Mouse (Mus musculus) olfactory bulb, adult 2 months (tissue): Measurements from ENCODE around the gene Tatdn3. TPM values are rescaled to one million over a fixed set of nuclear protein-coding genes. Genes with fewer than 3 reads are reported as not detected.

Experiments used
- H3K27ac ChIP-seq: fragments of 200-500 bp; 2 replicates; pipeline ENCODE4 v1.5.1; 2012; ENCODE audit warnings: low read depth, low read length; ENCODE audit not compliant: insufficient read depth
- H3K4me1 ChIP-seq: fragments of 200-500 bp; 2 replicates; pipeline ENCODE4 v1.6.1; 2012; ENCODE audit warnings: low read length; ENCODE audit not compliant: control insufficient read depth, insufficient read depth
- H3K4me3 ChIP-seq: fragments of 200-500 bp; 2 replicates; pipeline ENCODE4 v1.5.1; 2012; ENCODE audit warnings: mild to moderate bottlenecking, low read depth, low read length, moderate library complexity; ENCODE audit not compliant: insufficient read depth
- CTCF ChIP-seq: fragments of 200-500 bp; IDR thresholded peaks from 2 replicates; pipeline ENCODE4 v1.5.1; 2012; ENCODE audit warnings: low read depth, mild to moderate bottlenecking, low read length, moderate library complexity; ENCODE audit not compliant: insufficient read depth
- POLR2A ChIP-seq: fragments of 200-500 bp; IDR thresholded peaks from 2 replicates; pipeline ENCODE4 v1.6.1; 2012; ENCODE audit warnings: mild to moderate bottlenecking, low read depth, low read length, moderate library complexity; ENCODE audit not compliant: insufficient read depth
- WGBS: fragments of 180-500 bp; shearing (Covaris S2); methylation state at CpG from one replicate; pipeline ENCODE4 v1.1.7; 2018; 5-methylcytosine and 5-hydroxymethylcytosine counted together
- polyA plus RNA-seq: library from polyadenylated mRNA; stranded (reverse); fragments of >200 nt; gene quantifications from 2 replicates; pipeline ENCODE4 v1.2.4, GENCODE M21; 2012; ENCODE audit warnings: low replicate concordance; ENCODE audit not compliant: missing spikeins, insufficient read depth, insufficient read length

Gene Tatdn3
- polyA plus RNA-seq, 1 experiment: not detected

- Histone ChIP-seq H3K27ac (no peak overlapping the region), H3K4me1 (no peaks in the 10 kb centered on the region), H3K4me3 (no peak overlapping the region)
- 89% methylated on average over 7 of the region's 7 CpGs for WGBS
- TF ChIP-seq CTCF: no peak
- no peak for TF ChIP-seq POLR2A
These were observed 23.7 kb upstream of the Tatdn3 start for GRCm38 (mm10) chr1:191086304-191086878.

- Histone ChIP-seq H3K4me3 (no peak overlapping the region), H3K4me1 (no peaks in the 10 kb centered on the region), H3K27ac (no peak overlapping the region)
- 70% methylated on average over 12 of the region's 12 CpGs for WGBS
- TF ChIP-seq CTCF (no peak), POLR2A (no peak)
These were observed 22.9 kb upstream of the Tatdn3 start for GRCm38 (mm10) chr1:191085597-191085996.

GRCm38 (mm10) chr1:191084951-191085559, 22.3 kb upstream of the Tatdn3 start:
- H3K4me3 ChIP-seq: no peak overlapping the region
- H3K4me1 ChIP-seq: no peaks in the 10 kb centered on the region
- TF ChIP-seq POLR2A (no peak), CTCF (no peak)
- 74% methylated on average over 5 of the region's 5 CpGs for WGBS
- no peak overlapping the region for H3K27ac ChIP-seq

- Histone ChIP-seq H3K4me1 (no peaks in the 10 kb centered on the region), H3K4me3 (no peak overlapping the region), H3K27ac (no peak overlapping the region)
- TF ChIP-seq CTCF (no peak), POLR2A (no peak)
- 89% methylated on average over 8 of the region's 8 CpGs for WGBS
These were observed 20.5 kb upstream of the Tatdn3 start for GRCm38 (mm10) chr1:191083230-191083629.

GRCm38 (mm10) chr1:191075199-191075883, 12.6 kb upstream of the Tatdn3 start:
- 59% methylated on average over 10 of the region's 10 CpGs for WGBS
- 0 out of 2 replicates have a peak, but pooled peaks have one; percentile 27 for TF ChIP-seq CTCF
- TF ChIP-seq POLR2A: no peak
- Histone ChIP-seq H3K27ac (no peak overlapping the region), H3K4me3 (no peak overlapping the region), H3K4me1 (no peaks in the 10 kb centered on the region)

GRCm38 (mm10) chr1:191073486-191073885, 10.8 kb upstream of the Tatdn3 start:
- Histone ChIP-seq H3K4me3 (no peak overlapping the region), H3K27ac (no peak overlapping the region), H3K4me1 (no peaks in the 10 kb centered on the region)
- TF ChIP-seq CTCF (no peak), POLR2A (no peak)
- 93% methylated on average over 4 of the region's 4 CpGs for WGBS

- no peak overlapping the region for H3K4me3 ChIP-seq
- TF ChIP-seq POLR2A (no peak), CTCF (no peak)
- 45% methylated on average over 6 of the region's 6 CpGs for WGBS
- H3K27ac ChIP-seq: no peak overlapping the region
- H3K4me1 ChIP-seq: no peaks in the 10 kb centered on the region
These were observed 10.3 kb upstream of the Tatdn3 start for GRCm38 (mm10) chr1:191073001-191073400.

- H3K4me1 ChIP-seq: no peaks in the 10 kb centered on the region
- WGBS: 93% methylated on average over 16 of the region's 16 CpGs
- TF ChIP-seq POLR2A: no peak
- no peak overlapping the region for H3K4me3 ChIP-seq
- H3K27ac ChIP-seq: no peak overlapping the region
These were observed 9.7 kb upstream of the Tatdn3 start for GRCm38 (mm10) chr1:191072329-191072913.

GRCm38 (mm10) chr1:191071613-191072012, 8.9 kb upstream of the Tatdn3 start:
- Histone ChIP-seq H3K4me1 (no peaks in the 10 kb centered on the region), H3K4me3 (no peak overlapping the region), H3K27ac (no peak overlapping the region)
- TF ChIP-seq CTCF: no peak
- WGBS: 91% methylated on average over 6 of the region's 6 CpGs
